Mouse (Mus musculus) testis, adult 2 months (tissue): ENCODE data around the gene Prdm16.

Source experiments
- CTCF ChIP-seq: fragments of 200-500 bp; IDR thresholded peaks from 2 replicates; pipeline ENCODE4 v1.5.1; 2012; ENCODE audit warnings: low read depth, mild to moderate bottlenecking, inconsistent platforms, low read length, moderate library complexity; ENCODE audit not compliant: control insufficient read depth, insufficient read depth, insufficient replicate concordance
- POLR2A ChIP-seq: fragments of 200-500 bp; IDR thresholded peaks from 2 replicates; pipeline ENCODE4 v1.6.1; 2012; ENCODE audit warnings: low read depth, mild to moderate bottlenecking, inconsistent platforms, low read length, moderate library complexity; ENCODE audit not compliant: control insufficient read depth

DNA sequence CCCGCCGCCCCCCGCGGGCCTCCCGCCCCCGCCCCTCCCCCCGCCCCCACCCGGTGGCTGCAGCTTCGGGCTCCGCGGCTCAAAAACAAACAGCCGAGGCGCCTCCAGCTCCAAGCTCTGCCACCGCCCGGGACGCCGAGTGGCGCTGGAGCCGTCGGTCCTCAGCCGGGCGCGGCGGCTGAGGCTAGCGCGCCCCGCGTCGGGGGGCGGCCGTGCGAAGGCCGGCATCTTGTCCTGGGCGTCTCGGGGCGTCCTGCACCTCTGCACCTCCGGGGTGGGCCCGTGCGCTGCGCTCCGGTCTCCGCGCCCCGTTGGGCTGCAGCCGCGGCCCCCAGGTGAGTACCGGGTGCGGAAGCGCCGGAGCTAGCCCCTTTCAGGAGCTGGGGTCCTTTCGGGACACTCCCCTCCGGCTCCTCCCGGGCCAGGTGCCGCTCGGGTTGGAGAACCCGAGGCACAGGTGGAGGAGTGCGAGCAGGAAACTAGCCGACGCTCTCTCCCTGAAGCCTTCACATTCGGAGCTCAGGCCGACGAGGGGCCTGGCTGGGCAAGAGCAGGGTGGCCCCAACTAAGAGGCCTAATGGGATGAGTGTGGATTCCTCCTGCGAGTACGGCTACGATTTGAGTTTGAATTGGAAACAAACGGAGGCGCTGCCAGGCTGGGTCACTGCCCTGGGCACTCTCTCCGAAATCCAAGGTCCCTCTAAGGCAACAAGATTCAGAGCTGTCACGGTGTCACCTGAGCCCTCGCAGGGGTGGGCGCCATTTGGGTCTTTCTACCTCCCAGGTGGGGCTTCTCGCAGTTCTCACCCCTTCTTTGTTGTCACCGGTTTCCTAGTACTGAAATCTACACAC, 1.0 kb upstream of the Prdm16 start:
- TF ChIP-seq CTCF (no peak), POLR2A (no peak)
